Mouse (Mus musculus) bone marrow macrophage, adult 2 months (primary cell): ENCODE results near the gene Olfr784.

Source experiments
- CTCF ChIP-seq: IDR thresholded peaks from 2 replicates; pipeline ENCODE4 v1.5.1; 2012; ENCODE audit warnings: low read depth, mild to moderate bottlenecking, low read length, moderate library complexity
- POLR2A ChIP-seq: IDR thresholded peaks from 2 replicates; pipeline ENCODE4 v1.6.1; 2012; ENCODE audit warnings: mild to moderate bottlenecking, low read depth, low read length, borderline replicate concordance

DNA sequence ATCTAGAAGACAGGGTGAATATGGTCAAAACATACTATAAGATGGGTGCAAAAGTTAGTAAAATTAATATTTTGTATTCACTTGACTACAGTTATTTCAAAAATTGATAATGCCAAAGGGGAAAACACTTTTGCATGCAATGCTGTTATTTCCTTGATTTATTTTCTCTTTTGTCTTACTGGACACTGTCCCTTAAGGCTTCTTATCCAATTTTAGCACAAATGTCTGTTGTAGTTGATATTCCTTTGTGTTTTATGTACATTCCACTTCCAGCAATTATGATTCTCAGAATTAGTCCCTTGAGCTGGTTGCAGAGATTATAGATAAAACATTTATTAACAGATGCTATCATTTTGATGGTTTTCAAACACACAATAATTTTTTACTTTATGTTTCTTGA is 43.1 kb downstream of the Olfr784 start, which contains the start of gene Olfr786:
- TF ChIP-seq CTCF (no peak), POLR2A (no peak)
